Mouse (Mus musculus): ENCODE results near the gene Shroom4. TPM values are rescaled to one million over a fixed set of nuclear protein-coding genes. Genes with fewer than 3 reads are reported as not detected.

Gene Shroom4
- polyA plus RNA-seq, 1 experiment from 2014 or later: 1.3 TPM

- WGBS: 10% methylated on average over 2 of the region's 2 CpGs
- Histone ChIP-seq H3K4me2 (no peak overlapping the region), H3K27me3 (no peaks in the 10 kb centered on the region), H3K36me3 (ENCODE audit: poor library complexity, severe bottlenecking) (no peaks in the 10 kb centered on the region), H3K27ac (no peak overlapping the region), H3K4me1 (no peaks in the 10 kb centered on the region), H3K9ac (no peak overlapping the region), H3K9me3 (replicated peaks) (no peaks in the 10 kb centered on the region), H3K4me3 (no peak overlapping the region)
- ATAC-seq: no peak
These were observed 254.4 kb downstream of the Shroom4 start for GRCm38 (mm10) chrX:6654024-6654423.

GRCm38 (mm10) chrX:6658820-6659324, 259.2 kb downstream of the Shroom4 start:
- ATAC-seq: no peak
- Histone ChIP-seq H3K27ac (no peak overlapping the region), H3K9me3 (replicated peaks) (no peaks in the 10 kb centered on the region), H3K36me3 (ENCODE audit: poor library complexity, severe bottlenecking) (no peaks in the 10 kb centered on the region), H3K4me3 (no peak overlapping the region), H3K27me3 (no peaks in the 10 kb centered on the region), H3K4me2 (no peak overlapping the region), H3K4me1 (no peaks in the 10 kb centered on the region), H3K9ac (no peak overlapping the region)
- WGBS: 83% methylated on average over 1 of the region's 1 CpGs

Other genes starting within 250 kb of the Shroom4 start
- 41.7 and 43.4 TPM in 2 replicates for gene Nudt10, start 226.8 kb upstream of the Shroom4 start, polyA plus RNA-seq (2015; fragmentation: Nextera tagmentation; extraction: Ambion mirVana)
- 0.06 and 0.09 TPM in 2 replicates for gene Bmp15, start 79.1 kb upstream of the Shroom4 start, polyA plus RNA-seq (2015; fragmentation: Nextera tagmentation; extraction: Ambion mirVana)